Mouse (Mus musculus): ENCODE data around the gene Trappc2l.
A peak's percentile ranks its signal among the peaks of the same experiment; 100 is the strongest.
"Not testable (repeated sequence)": the region's sequence is repeated elsewhere in the genome, so short reads cannot be mapped to it uniquely, and the experiment has no call there.

The Trappc2l gene

DNA sequence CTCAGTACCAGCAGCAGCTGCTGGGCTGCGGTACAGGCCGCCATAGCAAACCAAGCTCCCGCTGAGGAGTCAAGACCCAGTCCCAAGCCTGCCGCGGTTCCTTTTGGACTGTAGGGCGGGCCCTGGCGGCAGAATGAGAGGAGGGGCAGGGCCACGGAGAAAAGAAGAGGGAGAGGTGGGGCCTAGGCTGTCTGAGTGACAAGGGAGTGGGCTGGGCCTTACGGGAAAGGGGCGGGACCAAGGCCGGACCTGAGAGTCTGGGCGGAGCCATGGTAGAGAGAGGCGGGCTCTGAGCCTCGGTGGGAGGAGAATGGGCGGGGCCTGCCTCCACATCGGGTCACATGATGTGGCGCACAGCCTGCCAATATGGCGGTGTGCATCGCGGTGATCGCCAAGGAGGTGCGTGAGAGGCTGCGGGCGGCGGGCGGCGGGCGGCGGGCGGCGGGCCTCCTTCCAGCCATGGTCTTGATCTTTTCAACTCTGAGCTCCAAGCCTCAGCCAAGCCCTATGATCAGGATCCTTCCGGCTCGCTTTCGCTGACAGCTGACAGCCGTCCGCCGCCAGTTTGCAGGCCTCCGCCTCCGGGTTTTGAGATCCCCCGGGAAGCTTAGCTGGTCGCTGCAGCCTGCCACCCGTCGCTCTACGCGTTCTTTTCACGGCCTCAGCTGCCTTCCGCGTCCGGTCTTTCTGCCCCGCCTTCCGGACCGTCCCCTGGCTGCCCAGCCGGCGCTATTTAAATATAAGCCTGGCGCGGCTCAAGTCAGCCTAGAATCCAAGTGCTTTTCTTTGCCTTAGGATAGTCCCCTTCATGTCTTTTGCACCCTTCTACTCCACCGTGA lies at the start of gene Trappc2l, which contains the start of gene Galns:
Trappc2l (plus strand) TSS at position 346 of the 839 bp plus-strand sequence.
Galns (minus strand) TSS at position 169 of the 839 bp plus-strand sequence.
- DNase-seq, result peak; percentile 96 to 98

DNA sequence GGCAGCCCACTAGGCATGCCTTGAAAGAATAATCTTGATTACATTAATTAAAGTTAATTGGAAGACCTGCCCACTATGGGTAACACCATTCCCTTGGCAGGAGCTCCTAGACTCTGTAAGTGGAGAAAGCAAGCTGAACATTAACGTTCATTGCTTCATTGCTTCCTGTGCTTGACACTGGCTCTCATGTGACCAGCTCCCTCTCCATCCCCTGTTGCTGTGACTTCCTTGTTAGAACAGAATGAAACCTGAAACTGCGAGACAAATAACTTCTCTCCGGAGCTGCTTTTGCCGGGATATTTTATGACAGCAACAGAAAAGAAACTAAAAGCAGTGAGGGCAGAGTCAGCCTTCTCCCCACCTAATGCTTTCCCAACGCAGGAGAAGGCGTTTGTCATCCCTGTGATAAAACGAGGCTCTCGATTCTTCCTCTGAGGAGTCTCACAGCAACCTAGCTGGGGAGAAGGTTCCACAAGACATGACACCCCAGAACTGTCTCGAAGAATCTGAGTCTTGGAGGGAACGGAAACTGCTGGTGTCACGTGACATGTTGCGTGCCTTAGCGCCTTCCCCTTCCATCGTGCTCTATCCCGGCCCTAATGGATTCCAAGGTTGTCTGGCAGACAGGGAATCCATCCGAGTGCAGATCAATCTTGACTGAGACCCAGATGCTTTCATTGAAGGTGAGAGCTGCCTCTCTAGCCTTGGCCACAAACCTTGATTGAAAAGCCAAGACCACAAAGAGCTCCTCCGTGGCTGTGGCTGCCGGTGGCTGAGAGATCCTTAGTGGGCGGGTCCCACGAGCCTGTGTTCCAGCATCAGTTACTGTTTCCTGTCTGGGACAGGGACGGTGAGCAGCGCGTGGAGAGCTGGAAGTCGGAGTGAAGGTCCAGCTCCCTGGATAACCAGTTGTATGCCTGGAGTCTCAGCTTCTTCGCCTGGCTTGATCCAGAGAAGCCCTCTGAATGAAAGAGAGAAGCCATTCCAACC lies 46.8 kb upstream of the Trappc2l start:
- no peak for DNase-seq

DNA sequence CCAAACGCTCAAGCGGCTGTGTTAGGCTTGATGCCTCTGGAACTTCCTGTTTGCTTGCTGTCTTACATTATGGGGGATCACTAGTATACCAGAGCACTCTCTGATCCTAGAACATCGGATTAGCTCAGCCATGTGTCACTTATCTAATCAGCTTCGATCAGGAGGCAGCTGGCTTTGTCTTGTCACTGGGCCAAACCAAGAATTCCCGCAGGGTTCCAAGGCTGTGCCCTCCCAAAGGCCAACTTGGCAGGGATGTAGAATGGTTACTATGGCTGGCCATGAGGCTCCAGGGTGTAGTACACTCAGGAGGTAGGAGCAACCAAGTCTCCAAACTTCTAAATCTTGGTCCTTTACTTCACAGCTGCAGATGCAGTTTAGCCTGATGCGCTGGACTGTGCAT lies 44.7 kb upstream of the Trappc2l start:
- no peak for DNase-seq

DNA sequence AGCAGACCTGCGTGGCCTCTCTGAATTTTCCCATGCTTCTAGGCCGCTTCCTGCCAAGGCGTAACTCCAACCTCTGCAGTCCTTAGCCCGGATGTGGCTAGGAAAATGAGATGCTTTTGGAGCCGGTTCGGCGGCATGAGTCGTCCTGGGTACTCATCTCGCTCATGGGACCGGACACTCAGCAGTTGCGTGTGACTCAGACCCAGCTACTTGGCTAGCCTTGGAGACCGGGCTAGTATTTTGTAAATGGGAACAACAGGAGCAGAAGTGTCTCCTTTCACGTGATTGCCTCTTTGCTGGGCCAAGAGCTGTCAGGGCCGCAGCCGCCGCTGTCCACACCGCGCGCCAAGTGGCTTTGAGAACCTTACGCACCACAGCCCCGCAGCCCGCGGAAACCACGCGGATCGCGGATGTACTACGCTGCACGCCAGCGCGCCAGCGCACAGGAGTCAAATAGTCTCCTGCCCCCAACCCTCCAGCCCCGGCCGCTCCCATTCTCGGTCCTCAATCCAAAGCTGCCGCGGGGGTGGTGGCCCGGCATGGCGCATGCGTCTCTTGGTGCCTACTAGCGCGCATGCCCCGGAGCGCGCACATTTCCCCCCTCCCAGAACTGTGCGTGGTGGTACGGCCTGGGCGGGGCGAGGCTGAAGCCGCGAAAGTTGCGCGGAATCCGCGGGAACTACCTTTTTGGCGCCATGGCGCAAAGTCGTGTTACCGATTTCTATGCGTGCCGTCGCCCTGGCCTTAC lies 43.9 kb upstream of the Trappc2l start, which contains the start of gene Cdt1:
Cdt1 (plus strand) TSS at position 655 of the 748 bp plus-strand sequence.
- peak; percentile 95 to 96 for DNase-seq

- peak; percentile 97 to 98 for DNase-seq
These were observed 43.3 kb upstream of the Trappc2l start for GRCm38 (mm10) chr8:122568109-122568504.

- peak; percentile 45 to 49 for DNase-seq
These were observed 42.5 kb upstream of the Trappc2l start for GRCm38 (mm10) chr8:122568881-122569309.

GRCm38 (mm10) chr8:122569329-122569728 lies 42.1 kb upstream of the Trappc2l start:
- no peak for DNase-seq

- DNase-seq, result no peak
These were observed 41.4 kb upstream of the Trappc2l start for GRCm38 (mm10) chr8:122569996-122570395.

GRCm38 (mm10) chr8:122571153-122571552 lies 40.3 kb upstream of the Trappc2l start:
- DNase-seq, result no peak

DNA sequence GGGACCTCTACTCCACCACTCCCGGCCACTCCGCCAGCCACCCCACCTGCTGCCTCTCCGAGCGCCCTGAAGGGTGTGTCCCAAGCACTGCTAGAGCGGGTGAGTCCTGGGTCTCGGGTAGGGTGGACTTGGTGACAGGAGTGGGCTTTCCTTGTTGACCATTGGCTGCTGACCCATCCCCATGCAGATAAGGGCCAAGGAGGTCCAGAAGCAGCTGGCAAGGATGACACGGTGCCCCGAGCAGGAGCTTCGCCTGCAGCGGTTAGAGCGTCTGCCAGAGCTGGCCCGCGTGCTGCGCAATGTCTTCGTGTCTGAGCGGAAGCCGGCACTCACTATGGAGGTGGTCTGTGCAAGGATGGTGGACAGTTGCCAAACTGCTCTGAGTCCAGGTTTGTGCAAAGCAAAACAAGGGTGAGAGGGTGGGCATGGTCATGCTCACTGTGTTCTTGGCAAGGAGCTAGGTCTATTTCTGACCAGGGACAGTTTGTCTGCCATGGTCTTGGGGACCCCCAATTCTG lies 39.6 kb upstream of the Trappc2l start:
- no peak for DNase-seq

DNA sequence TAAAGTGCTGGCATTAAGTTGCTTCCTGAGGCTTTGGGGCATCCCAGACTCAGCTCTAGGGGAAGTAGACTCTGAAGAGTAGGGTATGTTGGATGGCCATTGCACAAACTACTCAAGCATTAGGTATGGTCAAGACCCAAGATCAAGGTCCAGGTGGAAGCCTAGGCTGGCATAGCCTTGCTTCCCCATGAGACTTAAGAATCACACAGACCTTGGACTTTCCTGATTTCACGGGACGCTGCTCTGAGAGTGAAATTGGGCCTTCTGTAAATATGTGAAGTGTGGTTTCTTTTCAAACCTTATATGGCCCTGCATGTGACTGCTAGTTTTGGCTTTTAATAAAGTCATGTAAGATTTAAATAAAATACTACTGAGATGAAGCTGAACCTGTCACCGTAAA lies 38.7 kb upstream of the Trappc2l start:
- no peak for DNase-seq

DNA sequence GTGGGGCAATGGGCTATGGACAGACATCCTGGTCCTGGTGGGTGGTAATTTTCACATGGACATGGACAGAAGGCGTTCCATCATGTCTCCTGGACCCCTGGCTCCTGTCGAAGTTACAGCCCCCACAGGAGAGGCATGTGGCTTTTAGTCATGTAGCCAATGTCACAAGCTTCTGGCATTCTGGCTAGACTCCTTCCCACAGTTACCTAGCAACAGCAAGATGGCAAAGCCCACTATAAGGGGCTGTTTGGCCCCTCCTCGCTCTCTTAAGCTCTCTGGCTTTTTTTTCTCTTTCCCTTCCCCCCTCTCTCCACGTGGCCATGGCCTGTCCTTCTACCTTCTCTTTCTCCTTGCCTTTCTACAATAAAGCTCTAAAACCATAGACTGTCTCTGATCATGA lies 38.3 kb upstream of the Trappc2l start:
- not testable (repeated sequence) for DNase-seq

DNA sequence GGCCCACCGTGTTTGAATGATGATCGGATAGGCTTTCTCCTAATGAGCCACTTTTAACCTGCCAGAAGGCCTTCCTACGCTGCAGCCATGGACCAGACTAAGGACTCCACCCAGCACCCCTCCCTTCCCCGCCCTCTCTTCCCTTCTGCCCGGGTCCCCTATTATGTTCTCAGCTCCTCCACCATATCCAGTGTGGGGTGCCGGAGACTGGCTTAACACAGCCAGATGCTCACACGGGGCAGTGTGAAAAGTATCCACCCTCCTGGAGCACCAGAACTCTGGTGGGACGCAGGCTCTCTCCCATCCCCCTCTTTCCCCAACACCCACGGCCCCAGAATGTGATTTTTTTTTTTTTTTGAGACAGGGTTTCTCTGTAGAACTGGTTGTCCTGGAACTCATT lies 37.9 kb upstream of the Trappc2l start:
- DNase-seq, result no peak

- no peak for DNase-seq
These were observed 37.2 kb upstream of the Trappc2l start for GRCm38 (mm10) chr8:122574264-122574663.

DNA sequence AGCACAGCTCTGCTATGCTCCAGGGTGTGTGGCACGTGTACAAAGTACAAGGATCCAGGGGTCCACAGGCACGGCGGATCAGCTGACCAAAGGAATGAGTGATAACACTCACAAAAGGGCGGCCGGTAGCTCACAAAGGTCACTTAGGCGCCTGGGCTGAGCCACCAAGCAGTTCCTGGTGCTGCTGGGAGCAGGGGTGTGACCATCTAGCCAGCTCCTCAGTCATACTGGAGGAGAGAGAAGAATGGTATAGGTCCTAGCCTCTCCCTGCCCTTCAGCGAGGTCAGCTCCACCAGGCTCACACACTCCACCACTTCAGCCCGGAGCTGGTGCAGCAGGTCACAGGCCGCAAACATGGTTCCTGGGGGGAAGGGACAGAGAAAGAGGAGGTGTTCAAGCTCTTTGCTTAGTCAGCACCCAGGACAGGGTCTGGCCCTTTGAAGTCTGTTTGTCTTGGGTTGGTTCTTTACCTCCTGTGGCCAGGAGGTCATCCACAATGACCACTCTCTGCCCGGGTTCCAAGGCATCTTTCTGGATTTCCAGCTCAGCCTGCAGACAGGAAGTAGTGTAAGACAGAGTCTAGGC lies 36.7 kb upstream of the Trappc2l start:
- DNase-seq, result no peak

DNA sequence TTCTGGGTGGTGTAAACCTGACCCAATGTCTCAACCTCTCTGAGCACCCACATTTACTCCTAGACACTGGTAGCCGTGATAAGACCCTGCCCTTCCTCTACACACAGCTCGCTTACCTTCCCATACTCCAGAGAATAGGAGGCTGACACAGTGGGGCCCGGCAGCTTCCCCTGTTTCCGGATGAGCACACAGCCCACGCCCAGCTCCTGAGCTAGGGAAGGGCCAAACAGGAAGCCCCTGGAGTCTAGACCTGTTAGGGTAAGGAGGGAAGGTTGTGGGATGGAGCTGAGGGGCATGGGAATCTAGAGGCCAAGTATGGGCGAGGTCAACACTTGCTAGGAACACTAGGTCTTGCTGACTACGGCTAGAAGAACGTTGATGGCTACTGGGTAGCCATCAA lies 36.2 kb upstream of the Trappc2l start:
- DNase-seq, result no peak

- DNase-seq, result peak; percentile 8 to 9
These were observed 35.4 kb upstream of the Trappc2l start for GRCm38 (mm10) chr8:122575735-122576647.

DNA sequence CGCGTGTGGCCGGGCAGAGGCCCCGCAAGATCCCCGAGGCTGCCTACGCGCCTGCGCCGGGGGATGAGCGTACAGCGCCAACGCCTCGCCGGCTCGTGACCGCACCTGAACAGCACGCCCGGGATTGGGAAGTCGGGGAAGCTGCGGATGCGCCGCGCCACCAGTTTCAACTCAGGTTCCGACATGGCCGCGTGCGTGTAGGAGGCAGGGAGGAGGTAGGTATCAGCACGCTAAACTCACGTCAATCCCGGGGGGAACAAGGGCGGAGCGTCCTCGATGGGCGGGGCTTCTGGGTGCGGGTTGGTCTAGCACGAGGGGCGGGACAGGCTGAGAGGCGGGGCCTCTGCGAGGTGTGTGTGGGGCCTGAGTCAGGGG lies 34.8 kb upstream of the Trappc2l start, which contains the start of gene Aprt:
Aprt (minus strand) TSS at position 262 of the 375 bp plus-strand sequence.
- peak; percentile 99 to 100 for DNase-seq

GRCm38 (mm10) chr8:122577116-122577515 lies 34.3 kb upstream of the Trappc2l start:
- no peak for DNase-seq

GRCm38 (mm10) chr8:122579196-122579595 lies 32.2 kb upstream of the Trappc2l start:
- DNase-seq, result no peak

DNA sequence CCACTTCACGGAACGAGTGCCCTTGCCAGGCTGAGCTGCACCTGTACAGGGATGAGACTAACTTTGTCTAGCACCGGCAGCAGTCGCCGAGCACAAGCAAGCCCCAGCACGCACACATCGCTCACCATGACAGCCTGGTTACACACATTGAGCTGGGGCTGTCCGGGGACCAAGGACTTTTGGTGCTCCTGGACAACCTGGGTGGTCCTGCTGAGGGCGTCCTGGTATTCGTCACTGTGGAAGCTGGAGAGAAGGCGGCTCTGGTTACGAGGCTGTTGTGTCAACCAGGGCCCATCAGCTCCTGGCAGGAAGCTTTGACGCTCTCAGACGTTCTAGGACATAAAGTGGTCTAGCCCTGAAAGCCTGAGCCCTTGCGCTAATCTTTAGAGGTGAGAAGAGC lies 30.5 kb upstream of the Trappc2l start:
- DNase-seq, result no peak

All from B cell, adult 2 months (primary cell).